Mouse (Mus musculus) gastrocnemius, adult 2 months (tissue): ENCODE results near the gene Usp54. TPM values are rescaled to one million over a fixed set of nuclear protein-coding genes. Genes with fewer than 3 reads are reported as not detected.

Experiments used
- DNase-seq: peaks from one replicate; pipeline ENCODE4 v3.0.0; 2022
- H3K27ac ChIP-seq: fragments of 200-600 bp; 2 replicates; pipeline ENCODE4 v1.8.1; 2022; ENCODE audit warnings: mild to moderate bottlenecking
- H3K4me3 ChIP-seq: fragments of 200-600 bp; 2 replicates; pipeline ENCODE4 v1.8.1; 2022; ENCODE audit warnings: mild to moderate bottlenecking, moderate library complexity
- CTCF ChIP-seq: fragments of 200-600 bp; IDR thresholded peaks from 2 replicates; pipeline ENCODE4 v1.8.1; 2022; ENCODE audit warnings: antibody characterized with exemption, mild to moderate bottlenecking, moderate library complexity
- intact Hi-C: fragments of 180-260 bp; cut with DNase I; formaldehyde crosslinking; loops from one replicate; pipeline ENCODE4 v1.15.1; 2025
- microRNA-seq: library from miRNA; unstranded; fragments of <30 nt; microRNA quantifications from one replicate; pipeline ENCODE4 v1.2.0, GENCODE M21; 2021
- total RNA-seq, 2 experiments: library from RNA; stranded (reverse); gene quantifications; 2 replicates each; pipeline ENCODE4 v1.2.3; 2021

Usp54 gene
- total RNA-seq, 2 experiments from 2014 or later, result 4.9 to 6.3 TPM

- intact Hi-C loops, result no loop called here
- H3K27ac ChIP-seq, result peak overlapping the region; percentile 75
- no peak for TF ChIP-seq CTCF
- DNase-seq, result no peak
- H3K4me3 ChIP-seq, result no peak overlapping the region
These were observed 120.7 kb downstream of the Usp54 start for GRCm38 (mm10) chr14:20520179-20520578.

GRCm38 (mm10) chr14:20508424-20508823 is 132.4 kb downstream of the Usp54 start:
- DNase-seq, result no peak
- TF ChIP-seq CTCF, result no peak
- Histone ChIP-seq H3K4me3 (no peak overlapping the region), H3K27ac (no peak overlapping the region)
- intact Hi-C loops, result no loop called here

- Histone ChIP-seq H3K27ac (no peak overlapping the region), H3K4me3 (no peak overlapping the region)
- no peak for TF ChIP-seq CTCF
- DNase-seq, result no peak
- intact Hi-C loops, result no loop called here
These were observed 137.9 kb downstream of the Usp54 start for GRCm38 (mm10) chr14:20502966-20503365.

- no peak for DNase-seq
- Histone ChIP-seq H3K27ac (no peak overlapping the region), H3K4me3 (no peak overlapping the region)
- intact Hi-C loops, result no loop called here
- TF ChIP-seq CTCF, result no peak
These were observed 140.9 kb downstream of the Usp54 start for GRCm38 (mm10) chr14:20499982-20500381.

Small RNA genes within 50 kb of the gene (microRNA-seq; reads per million reads assigned to microRNA genes)
- not detected for gene Mir6946

Other genes with a start within 250 kb of the Usp54 start
- 10 to 100 TPM; 43.1 to 57.5 TPM for gene Mrps16, start 247.4 kb downstream of the Usp54 start, total RNA-seq
- under 1 TPM; 0.05 to 0.33 TPM for gene Cfap70, start 188.8 kb downstream of the Usp54 start, total RNA-seq
- gene Anxa7, start 160.9 kb downstream of the Usp54 start, total RNA-seq, result 10 to 100 TPM; 38.8 to 66.8 TPM
- gene Mss51, start 144.2 kb downstream of the Usp54 start, total RNA-seq, result 100 to 1,000 TPM in 1 of 2 experiments, 10 to 100 TPM in 1; 78.1 to 157 TPM
- 100 to 1,000 TPM; 170 to 204 TPM for gene Ppp3cb, start 94.5 kb downstream of the Usp54 start, total RNA-seq
- gene Myoz1, start 15.5 kb upstream of the Usp54 start, total RNA-seq, result 1,000 to 10,000 TPM; 2,377 to 3,782 TPM
- 100 to 1,000 TPM; 142 to 187 TPM for gene Synpo2l, start 27.3 kb upstream of the Usp54 start, total RNA-seq
- gene Sec24c, start 33.2 kb upstream of the Usp54 start, total RNA-seq, result 10 to 100 TPM; 73.8 to 76.3 TPM
- 1 to 10 TPM; 1.9 to 3.3 TPM for gene Fut11, start 53.9 kb upstream of the Usp54 start, total RNA-seq
- 100 to 1,000 TPM; 120 to 152 TPM for gene Chchd1, start 61.9 kb upstream of the Usp54 start, total RNA-seq
- 10 to 100 TPM; 35.0 to 37.0 TPM for gene Zswim8, start 66.5 kb upstream of the Usp54 start, total RNA-seq
- gene Ndst2, start 93.5 kb upstream of the Usp54 start, total RNA-seq, result 1 to 10 TPM; 6.2 to 7.1 TPM
- 100 to 1,000 TPM; 162 to 163 TPM for gene Camk2g, start 153.0 kb upstream of the Usp54 start, total RNA-seq
- 10 to 100 TPM; 17.2 to 28.5 TPM for gene Plau, start 195.6 kb upstream of the Usp54 start, total RNA-seq